Mouse (Mus musculus): ENCODE results near the gene Kti12. TPM values are rescaled to one million over a fixed set of nuclear protein-coding genes. Genes with fewer than 3 reads are reported as not detected.

Gene Kti12
- polyA plus RNA-seq, 1 experiment = 18.3 TPM

DNA sequence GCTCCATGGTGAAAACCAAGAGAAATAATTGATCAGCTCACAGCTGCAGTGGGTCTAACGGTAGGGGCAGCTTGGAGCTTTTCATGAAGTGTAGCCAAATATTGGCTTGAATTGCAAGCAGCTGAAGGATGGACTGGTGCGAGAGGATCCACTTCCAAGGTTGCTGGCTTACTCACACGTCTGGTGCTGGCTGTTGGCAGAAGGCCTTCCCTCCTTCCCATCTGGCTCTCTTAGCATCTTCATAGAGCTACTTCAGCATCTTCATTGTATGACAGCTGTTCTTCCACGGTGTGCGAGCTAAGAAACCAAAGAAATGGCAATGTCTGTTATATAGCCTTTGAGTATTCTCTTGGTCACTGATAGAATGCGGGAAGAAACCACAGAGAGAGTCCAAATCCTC lies 43.3 kb downstream of the Kti12 start:
- TF ChIP-seq POLR2A (IDR thresholded peaks at IDR 0.05; ENCODE audit: extremely low read depth, insufficient read depth, low read length) = no peak
- no peak for TF ChIP-seq CTCF (IDR thresholded peaks at IDR 0.05; ENCODE audit: extremely low read depth, insufficient read depth, low read length)
- Histone ChIP-seq H3K4me1 (ENCODE audit: control insufficient read depth, insufficient read depth, low read length) (no peaks in the 10 kb centered on the region), H3K27ac (ENCODE audit: insufficient read depth, low read length) (no peak overlapping the region), H3K4me3 (ENCODE audit: insufficient read depth, low read length) (no peak overlapping the region)

Other genes with a start within 250 kb of the Kti12 start
- 41.8 and 48.0 TPM in 2 replicates for gene Cc2d1b, start 227.8 kb upstream of the Kti12 start, polyA plus RNA-seq (2012; rRNA removed)
- 0.48 and 0.51 TPM in 2 replicates for gene 3110021N24Rik, start 128.1 kb upstream of the Kti12 start, polyA plus RNA-seq (2012; rRNA removed)
- 23.6 and 24.2 TPM in 2 replicates for gene Zfyve9, start 67.0 kb upstream of the Kti12 start, polyA plus RNA-seq (2012; rRNA removed)
- gene Btf3l4, start 14.2 kb upstream of the Kti12 start, polyA plus RNA-seq (2012; rRNA removed) = 81.4 and 82.5 TPM in 2 replicates
- 42.5 and 43.9 TPM in 2 replicates for gene Txndc12, start 13.2 kb upstream of the Kti12 start, polyA plus RNA-seq (2012; rRNA removed)
- gene A730015C16Rik, start 834 bp downstream of the Kti12 start, polyA plus RNA-seq (2012; rRNA removed) = 0.32 TPM in 1 of 2 replicates, not detected in the other
- gene Rab3b, start 31.3 kb downstream of the Kti12 start, polyA plus RNA-seq (2012; rRNA removed) = 107 and 115 TPM in 2 replicates
- 152 and 158 TPM in 2 replicates for gene Nrd1, start 152.9 kb downstream of the Kti12 start, polyA plus RNA-seq (2012; rRNA removed)